Mouse (Mus musculus): Measurements from ENCODE around the gene Gm17949. TPM values are rescaled to one million over a fixed set of nuclear protein-coding genes. Genes with fewer than 3 reads are reported as not detected.

Gene Gm17949
- polyA plus RNA-seq, 1 experiment from 2014 or later = 0.30 TPM

DNA sequence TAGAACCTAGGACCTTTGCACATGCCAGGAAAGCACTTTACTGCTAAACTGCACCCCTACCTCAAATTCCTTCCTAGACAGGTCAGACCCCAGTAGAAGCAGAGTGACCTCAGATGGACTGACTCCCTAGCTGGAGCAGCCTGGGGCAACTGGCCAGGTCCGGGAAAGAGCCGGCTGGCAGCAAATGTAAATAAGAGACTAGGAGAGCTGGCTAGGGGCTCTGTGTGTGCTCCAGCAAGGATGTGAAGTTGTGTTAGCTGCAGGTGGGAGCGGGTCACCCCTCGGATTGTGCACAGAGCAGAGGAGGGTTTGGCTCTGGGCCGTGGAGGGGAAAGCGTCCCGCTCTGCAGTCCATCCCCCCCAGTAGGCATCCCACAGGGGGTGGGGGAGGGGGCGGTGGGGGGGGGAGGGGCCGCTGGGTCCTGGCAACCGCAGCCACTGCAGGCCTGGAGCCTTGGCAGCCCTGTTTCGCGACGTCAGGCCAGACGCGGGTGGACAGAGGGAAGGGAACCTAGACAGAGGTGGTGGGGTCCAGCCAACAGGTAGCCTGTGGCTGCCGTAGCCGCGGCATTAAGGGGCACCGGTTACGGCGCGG lies 47.7 kb downstream of the Gm17949 start, which contains the start of gene Crb3:
Gene Crb3, plus strand, starts transcription at position 215 of the 595 bp plus-strand sequence.
- Histone ChIP-seq H3K27ac (peak within 1 kb of the TSS; percentile 84), H3K36me3 (peaks cover 28% of the 10 kb centered on the region), H3K27me3 (peaks cover 29% of the 10 kb centered on the region), H3K4me1 (peaks cover 37% of the 10 kb centered on the region), H3K9ac (peak within 1 kb of the TSS; percentile 75), H3K9me3 (replicated peaks) (no peaks in the 10 kb centered on the region), H3K4me2 (peak within 1 kb of the TSS; percentile 93), H3K4me3 (replicated peaks) (peak within 1 kb of the TSS; percentile 84)
- ATAC-seq (replicated peaks; ENCODE audit: low FRiP score) = no peak
- 2% methylated on average over 14 of the region's 22 CpGs for WGBS

DNA sequence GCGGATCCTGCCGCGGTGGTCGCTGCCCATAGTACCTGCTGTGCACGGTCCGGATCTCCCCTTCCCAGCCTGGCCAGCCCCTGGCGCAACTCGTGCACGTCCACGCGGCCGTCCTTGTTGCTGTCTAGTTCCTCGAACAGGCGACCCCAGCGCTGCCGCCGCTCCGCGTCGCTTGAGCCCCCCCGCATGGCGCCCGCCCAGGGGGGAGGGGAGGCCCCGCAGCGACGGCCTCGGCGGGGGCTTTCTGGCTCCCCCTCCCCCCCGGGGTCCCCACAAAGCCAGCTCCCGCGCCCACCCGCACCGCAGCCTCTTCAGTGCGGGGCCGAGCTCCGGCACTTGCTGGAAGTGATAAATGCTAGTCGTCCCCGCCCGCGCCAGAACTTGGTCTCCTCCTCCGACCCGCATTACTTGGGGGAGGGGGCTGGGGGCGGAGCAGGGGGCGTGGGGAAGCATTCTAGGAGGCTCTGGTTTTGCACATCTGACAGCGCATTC lies 48.3 kb downstream of the Gm17949 start, which contains the start of gene Slc25a23:
Gene Slc25a23, minus strand, starts transcription at position 378 of the 492 bp plus-strand sequence.
- Histone ChIP-seq H3K9ac (peak within 1 kb of the TSS; percentile 75), H3K27me3 (peaks cover 33% of the 10 kb centered on the region), H3K4me1 (peaks cover 37% of the 10 kb centered on the region), H3K27ac (peak within 1 kb of the TSS; percentile 84), H3K4me3 (replicated peaks) (peak within 1 kb of the TSS; percentile 84), H3K9me3 (replicated peaks) (no peaks in the 10 kb centered on the region), H3K4me2 (peak within 1 kb of the TSS; percentile 93), H3K36me3 (peaks cover 24% of the 10 kb centered on the region)
- WGBS = 0% methylated on average over 33 of the region's 45 CpGs
- peak; percentile 69 for ATAC-seq (replicated peaks; ENCODE audit: low FRiP score)

DNA sequence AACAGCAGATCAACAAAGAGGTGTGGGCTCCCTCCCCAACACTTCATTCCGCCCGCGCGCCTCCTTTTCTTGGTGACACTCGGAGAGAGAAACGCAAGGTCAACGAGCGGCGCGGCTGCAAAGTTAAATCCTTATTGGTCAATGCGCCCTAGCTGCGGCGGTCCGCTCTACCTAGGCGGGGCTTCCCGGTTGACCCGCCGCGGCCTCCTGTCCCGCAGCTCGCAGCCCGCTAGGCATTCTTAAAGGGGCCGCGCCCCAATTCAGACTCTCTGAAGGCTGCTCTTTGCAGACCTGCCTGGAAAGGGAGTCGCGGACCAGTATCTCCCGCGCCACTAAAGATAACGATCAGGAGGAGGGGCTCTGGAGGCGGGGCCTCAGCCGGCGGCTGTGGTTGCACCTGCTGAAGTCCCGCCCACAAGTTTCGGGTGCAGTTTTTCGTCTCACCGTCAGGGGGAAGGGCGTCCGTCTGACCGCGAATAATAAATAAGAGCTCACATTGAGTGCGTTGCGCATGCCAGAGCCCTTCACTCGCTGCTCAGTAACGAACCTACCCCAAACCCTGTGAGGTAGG lies 49.0 kb downstream of the Gm17949 start:
- WGBS = under 1% methylated on average over 44 of the region's 44 CpGs
- H3K9ac ChIP-seq = peak overlapping the region; percentile 75
- H3K36me3 ChIP-seq = peaks cover 17% of the 10 kb centered on the region
- H3K27me3 ChIP-seq = peaks cover 33% of the 10 kb centered on the region
- no peaks in the 10 kb centered on the region for H3K9me3 ChIP-seq (replicated peaks)
- H3K27ac ChIP-seq = peak overlapping the region; percentile 84
- H3K4me2 ChIP-seq = peak overlapping the region; percentile 93
- peak; percentile 88 for ATAC-seq (replicated peaks; ENCODE audit: low FRiP score)
- H3K4me1 ChIP-seq = peaks cover 37% of the 10 kb centered on the region
- H3K4me3 ChIP-seq (replicated peaks) = peak overlapping the region; percentile 84

DNA sequence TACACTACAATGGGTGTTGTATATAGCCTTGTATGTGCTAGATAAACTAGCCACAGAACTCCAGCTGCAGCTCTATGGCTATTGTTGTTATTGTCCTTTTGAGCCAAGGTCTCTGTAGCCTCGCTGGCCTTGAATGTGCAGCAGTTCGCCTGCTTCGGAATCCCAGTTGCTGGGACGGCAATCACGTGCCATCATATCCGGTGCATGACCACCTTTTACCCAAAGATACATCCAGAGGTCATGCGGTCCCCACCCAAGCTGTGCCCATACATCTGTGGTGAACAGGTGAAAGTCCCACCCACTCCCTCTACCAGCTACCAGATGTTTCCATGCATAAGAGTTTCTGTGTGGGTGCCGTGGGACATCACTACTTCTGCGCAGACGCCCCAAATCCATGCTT lies 49.8 kb downstream of the Gm17949 start:
- H3K4me1 ChIP-seq = peaks cover 37% of the 10 kb centered on the region
- 40% methylated on average over 10 of the region's 10 CpGs for WGBS
- H3K27ac ChIP-seq = peak overlapping the region; percentile 84
- no peaks in the 10 kb centered on the region for H3K9me3 ChIP-seq (replicated peaks)
- ATAC-seq (replicated peaks; ENCODE audit: low FRiP score) = no peak
- H3K4me3 ChIP-seq (replicated peaks) = peak overlapping the region; percentile 84
- peak overlapping the region; percentile 93 for H3K4me2 ChIP-seq
- no peak overlapping the region for H3K9ac ChIP-seq
- peaks cover 11% of the 10 kb centered on the region; the same call in 1 of the 2 replicates for H3K36me3 ChIP-seq
- H3K27me3 ChIP-seq = peaks cover 33% of the 10 kb centered on the region

DNA sequence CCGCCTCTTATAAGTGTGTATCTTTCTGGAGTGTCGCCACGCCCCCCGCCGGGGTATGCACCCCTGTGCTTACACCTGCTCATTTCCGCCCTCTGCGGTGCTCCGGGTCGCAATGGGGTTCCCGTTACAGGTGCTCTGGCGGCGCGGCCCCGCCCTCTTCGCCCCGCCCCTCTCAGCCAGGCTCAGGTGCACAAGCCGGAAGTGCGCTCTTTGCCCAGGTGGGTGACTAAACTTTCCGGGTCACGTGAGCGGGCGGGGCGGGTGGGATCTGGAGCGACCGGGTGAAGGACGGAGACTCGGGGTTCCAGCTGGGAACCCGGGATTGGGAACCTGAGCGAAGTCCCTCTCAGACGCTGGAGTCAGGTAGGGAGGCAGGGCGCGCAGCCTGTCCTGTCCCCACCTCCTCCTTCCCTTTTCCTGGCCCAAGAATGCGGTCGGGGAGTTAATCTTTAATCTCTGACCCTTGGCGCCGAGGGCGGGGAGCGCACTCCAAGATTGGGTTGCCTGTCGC lies 50.8 kb downstream of the Gm17949 start:
- WGBS = under 1% methylated on average over 39 of the region's 39 CpGs
- H3K4me3 ChIP-seq (replicated peaks) = peak overlapping the region; percentile 53
- H3K36me3 ChIP-seq = 0 out of 2 replicates have a peak, but pooled peaks cover 8% of the 10 kb centered on the region
- H3K4me1 ChIP-seq = peaks cover 37% of the 10 kb centered on the region
- H3K4me2 ChIP-seq = peak overlapping the region; percentile 60
- ATAC-seq (replicated peaks; ENCODE audit: low FRiP score) = peak; percentile 38
- H3K9ac ChIP-seq = peak overlapping the region; percentile 50
- peaks cover 33% of the 10 kb centered on the region for H3K27me3 ChIP-seq
- H3K9me3 ChIP-seq (replicated peaks) = no peaks in the 10 kb centered on the region
- H3K27ac ChIP-seq = peak overlapping the region; percentile 91

DNA sequence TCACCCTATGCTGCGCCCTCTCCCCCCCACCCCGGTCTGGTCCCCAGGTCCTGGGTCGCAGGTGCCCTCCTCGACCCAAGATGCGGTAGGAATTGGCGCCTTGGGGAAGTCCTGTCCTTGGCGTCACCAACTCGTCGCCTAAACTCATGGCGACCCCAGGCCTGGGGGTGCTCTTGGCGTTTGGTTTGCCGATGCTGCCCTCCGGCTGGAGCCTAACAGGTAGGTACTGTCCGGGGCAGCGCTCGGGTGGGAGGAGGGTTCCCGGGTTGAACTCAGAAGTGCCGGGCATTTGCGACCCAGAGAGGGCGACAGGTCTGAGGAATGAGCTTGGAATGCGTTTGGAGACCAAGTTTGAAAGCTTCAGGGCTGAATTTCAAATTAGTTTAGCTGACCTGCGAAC lies 51.3 kb downstream of the Gm17949 start:
- no peak for ATAC-seq (replicated peaks; ENCODE audit: low FRiP score)
- peak overlapping the region; percentile 53 for H3K4me3 ChIP-seq (replicated peaks)
- H3K27me3 ChIP-seq = peaks cover 33% of the 10 kb centered on the region
- H3K27ac ChIP-seq = peak overlapping the region; percentile 91
- 0 out of 2 replicates have a peak, but pooled peaks cover 4% of the 10 kb centered on the region for H3K36me3 ChIP-seq
- peak overlapping the region; percentile 50 for H3K9ac ChIP-seq
- no peaks in the 10 kb centered on the region for H3K9me3 ChIP-seq (replicated peaks)
- WGBS = under 1% methylated on average over 22 of the region's 22 CpGs
- H3K4me2 ChIP-seq = peak overlapping the region; percentile 60
- peaks cover 37% of the 10 kb centered on the region for H3K4me1 ChIP-seq

DNA sequence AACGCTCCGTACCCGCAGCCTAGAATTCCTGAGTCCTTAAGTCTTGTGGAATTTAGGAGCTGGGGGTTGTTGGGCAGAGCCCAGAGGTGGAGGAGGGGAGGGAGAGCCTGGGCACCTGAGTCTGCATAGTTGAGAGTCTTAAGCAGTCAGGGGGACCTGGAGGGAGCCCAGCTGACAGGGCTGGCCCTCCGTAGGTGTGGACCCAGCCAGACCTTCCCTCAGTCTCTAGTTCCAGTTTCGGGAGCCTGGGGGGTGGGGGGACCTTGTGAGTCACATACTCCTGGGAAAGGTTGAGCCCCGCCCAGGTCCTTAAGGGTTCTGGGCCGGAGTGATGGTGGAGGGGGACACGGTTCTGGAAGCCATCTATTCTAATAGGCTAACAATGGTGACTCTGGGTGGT lies 51.8 kb downstream of the Gm17949 start:
- H3K36me3 ChIP-seq = 0 out of 2 replicates have a peak, but pooled peaks cover 4% of the 10 kb centered on the region
- H3K4me3 ChIP-seq (replicated peaks) = peak overlapping the region; percentile 53
- peak overlapping the region; percentile 50 for H3K9ac ChIP-seq
- no peak for ATAC-seq (replicated peaks; ENCODE audit: low FRiP score)
- H3K27me3 ChIP-seq = peaks cover 33% of the 10 kb centered on the region
- H3K9me3 ChIP-seq (replicated peaks) = no peaks in the 10 kb centered on the region
- peaks cover 37% of the 10 kb centered on the region for H3K4me1 ChIP-seq
- peak overlapping the region; percentile 91 for H3K27ac ChIP-seq
- 6% methylated on average over 8 of the region's 8 CpGs for WGBS
- H3K4me2 ChIP-seq = peak overlapping the region; percentile 60

DNA sequence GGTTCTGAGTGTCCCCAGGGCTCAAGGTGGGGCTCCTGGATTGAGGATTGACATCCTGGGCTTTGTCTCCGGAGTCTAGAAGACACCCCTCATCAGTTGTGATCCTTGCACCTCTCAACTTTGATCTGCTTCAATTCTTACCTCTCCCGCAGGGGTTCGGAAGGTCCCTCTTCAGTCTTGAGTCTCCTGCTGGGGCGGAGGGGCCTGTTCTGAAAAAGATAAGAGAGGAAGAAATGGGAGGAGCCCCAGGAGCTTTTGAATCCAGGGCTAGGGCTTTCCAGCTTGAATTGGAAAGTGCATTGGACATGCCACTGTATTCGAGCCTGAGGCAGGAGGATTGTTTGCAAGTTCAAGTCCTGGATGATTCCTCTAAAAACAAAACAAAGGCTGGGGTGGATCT lies 55.6 kb downstream of the Gm17949 start:
- no peak for ATAC-seq (replicated peaks; ENCODE audit: low FRiP score)
- 66% methylated on average over 5 of the region's 5 CpGs for WGBS
- no peak overlapping the region for H3K4me2 ChIP-seq
- H3K27ac ChIP-seq = no peak overlapping the region
- peaks cover 21% of the 10 kb centered on the region for H3K27me3 ChIP-seq
- H3K4me1 ChIP-seq = peaks cover 12% of the 10 kb centered on the region; the same call in 1 of the 2 replicates
- no peaks in the 10 kb centered on the region for H3K9me3 ChIP-seq (replicated peaks)
- no peak overlapping the region for H3K4me3 ChIP-seq (replicated peaks)
- 0 out of 2 replicates have a peak, but pooled peaks cover 4% of the 10 kb centered on the region for H3K36me3 ChIP-seq
- H3K9ac ChIP-seq = no peak overlapping the region

DNA sequence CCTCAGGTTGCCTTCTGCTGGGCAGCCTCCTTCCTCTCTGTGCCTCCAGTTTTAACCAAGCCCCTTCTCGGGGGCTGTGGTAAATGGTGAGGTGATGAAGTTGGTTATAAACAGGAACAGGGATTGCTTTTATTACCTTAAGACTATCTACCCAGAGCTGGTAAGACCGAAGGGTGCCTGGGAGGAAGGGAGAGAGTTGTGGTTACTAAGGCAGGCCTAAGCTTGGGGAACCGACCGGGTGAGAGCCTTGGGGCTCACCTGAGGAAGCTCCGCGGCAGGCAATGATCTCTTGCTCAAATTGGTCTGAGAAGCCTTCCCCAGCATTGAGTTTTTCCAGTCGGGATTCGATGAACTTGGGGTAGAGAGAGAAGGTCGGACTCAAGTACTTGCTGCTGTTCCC lies 59.0 kb downstream of the Gm17949 start:
- Histone ChIP-seq H3K27me3 (no peaks in the 10 kb centered on the region), H3K4me3 (replicated peaks) (peak overlapping the region; percentile 26), H3K9me3 (replicated peaks) (no peaks in the 10 kb centered on the region), H3K4me2 (peak overlapping the region; percentile 51), H3K27ac (0 out of 2 replicates have a peak overlapping the region, but pooled peaks have one; percentile 3), H3K36me3 (0 out of 2 replicates have a peak, but pooled peaks cover 4% of the 10 kb centered on the region), H3K4me1 (0 out of 2 replicates have a peak, but pooled peaks cover 4% of the 10 kb centered on the region), H3K9ac (no peak overlapping the region)
- 6% methylated on average over 9 of the region's 9 CpGs for WGBS
- no peak for ATAC-seq (replicated peaks; ENCODE audit: low FRiP score)

DNA sequence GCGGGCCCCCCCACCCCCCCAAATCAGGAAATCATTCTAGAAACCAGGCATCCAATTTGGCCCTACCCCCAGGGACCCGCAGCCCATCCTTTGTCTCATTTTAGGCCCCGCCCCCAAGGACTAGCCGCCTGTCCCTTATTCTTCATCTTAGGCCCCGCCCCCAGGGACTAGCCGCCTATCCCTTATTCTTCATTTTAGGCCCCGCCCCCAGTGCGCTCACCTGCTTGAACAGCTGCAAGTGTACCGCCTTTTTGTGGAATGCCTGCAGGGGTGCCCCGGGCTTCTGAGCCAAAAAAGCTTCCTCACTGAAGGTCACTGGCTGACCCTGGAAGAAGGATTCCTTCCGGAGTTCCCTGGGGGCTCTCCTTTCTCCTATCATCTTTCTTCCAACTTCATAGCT lies 59.4 kb downstream of the Gm17949 start:
- Histone ChIP-seq H3K4me2 (peak overlapping the region; percentile 51), H3K9ac (no peak overlapping the region), H3K27me3 (no peaks in the 10 kb centered on the region), H3K4me1 (0 out of 2 replicates have a peak, but pooled peaks cover 4% of the 10 kb centered on the region), H3K27ac (no peak overlapping the region), H3K36me3 (0 out of 2 replicates have a peak, but pooled peaks cover 4% of the 10 kb centered on the region), H3K9me3 (replicated peaks) (no peaks in the 10 kb centered on the region), H3K4me3 (replicated peaks) (peak overlapping the region; percentile 26)
- 7% methylated on average over 11 of the region's 11 CpGs for WGBS
- ATAC-seq (replicated peaks; ENCODE audit: low FRiP score) = peak; percentile 80

Data from kidney, embryonic 15.5 days (tissue).